Mouse (Mus musculus): Measurements from ENCODE around the gene Lrch4.
"Not testable (repeated sequence)": the region's sequence is repeated elsewhere in the genome, so short reads cannot be mapped to it uniquely, and the experiment has no call there.

The Lrch4 gene

DNA sequence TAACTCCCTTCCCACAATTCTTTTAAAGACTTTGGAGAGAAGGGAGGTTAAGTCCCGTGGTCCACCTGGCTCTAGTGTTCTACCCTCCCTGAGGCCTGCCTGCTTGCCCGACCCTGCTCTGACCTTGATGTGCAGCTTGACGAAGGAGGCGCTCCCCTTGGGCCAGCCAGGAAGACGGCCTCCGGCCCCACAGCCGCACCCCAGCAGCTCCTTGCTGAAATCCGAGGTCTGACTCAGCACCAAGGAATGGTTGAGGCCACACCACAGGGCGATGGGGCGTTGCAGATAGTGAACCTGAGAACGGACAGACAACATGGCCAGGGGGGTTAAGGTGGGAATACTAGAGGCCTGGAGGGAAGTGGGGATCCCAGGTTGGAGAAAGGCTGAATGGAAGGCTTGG is 15.4 kb upstream of the Lrch4 start, which contains the start of gene Pcolce:
Gene Pcolce, minus strand, starts transcription at position 235 of the 400 bp plus-strand sequence.
- peak; percentile 70 to 81 for DNase-seq

DNA sequence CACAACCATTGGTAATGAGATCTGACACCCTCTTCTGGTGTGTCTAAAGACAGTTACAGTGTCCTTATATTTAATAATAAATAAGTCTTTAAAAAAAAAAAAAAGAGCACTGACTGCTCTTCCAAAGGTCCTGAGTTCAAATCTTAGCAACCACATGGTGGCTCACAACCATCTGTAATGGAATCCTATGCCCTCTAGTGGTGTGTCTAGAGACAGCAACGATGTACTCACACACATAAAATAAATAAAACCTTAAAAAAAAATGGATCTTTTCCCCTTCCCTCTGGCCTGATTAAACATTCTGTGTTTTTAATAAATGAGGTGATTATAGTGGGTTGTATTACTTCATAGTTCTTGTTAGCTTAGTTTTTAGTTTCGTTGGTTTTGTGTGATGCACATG is 14.0 kb upstream of the Lrch4 start:
- DNase-seq = not testable (repeated sequence)

GRCm38 (mm10) chr5:137615347-137615746 is 13.6 kb upstream of the Lrch4 start:
- DNase-seq = no peak

- no peak for DNase-seq
These were observed 4.9 kb upstream of the Lrch4 start for GRCm38 (mm10) chr5:137623937-137624530.

DNA sequence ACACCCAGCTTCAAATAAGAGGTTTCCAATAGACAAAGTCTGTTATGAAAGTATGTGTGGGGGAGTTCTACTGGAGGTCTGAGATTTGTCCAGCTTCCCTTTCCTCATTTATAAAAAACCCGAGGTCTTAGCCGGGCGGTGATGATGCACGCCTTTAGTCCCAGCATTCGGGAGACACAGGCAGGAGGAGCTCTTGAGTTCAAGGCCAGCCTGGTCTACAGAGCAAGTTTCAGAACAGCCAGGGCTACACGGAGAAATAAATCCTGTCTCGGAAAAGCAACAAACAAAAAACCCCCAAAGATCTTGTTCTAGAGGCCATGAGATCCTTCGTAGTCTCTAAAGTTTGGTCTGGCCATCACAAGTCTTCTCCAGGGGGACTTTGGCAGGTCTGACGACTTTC is 930 bp upstream of the Lrch4 start:
- peak; percentile 59 for DNase-seq

GRCm38 (mm10) chr5:137629306-137629721 is 393 bp downstream of the Lrch4 start:
- peak; percentile 79 to 81 for DNase-seq

DNA sequence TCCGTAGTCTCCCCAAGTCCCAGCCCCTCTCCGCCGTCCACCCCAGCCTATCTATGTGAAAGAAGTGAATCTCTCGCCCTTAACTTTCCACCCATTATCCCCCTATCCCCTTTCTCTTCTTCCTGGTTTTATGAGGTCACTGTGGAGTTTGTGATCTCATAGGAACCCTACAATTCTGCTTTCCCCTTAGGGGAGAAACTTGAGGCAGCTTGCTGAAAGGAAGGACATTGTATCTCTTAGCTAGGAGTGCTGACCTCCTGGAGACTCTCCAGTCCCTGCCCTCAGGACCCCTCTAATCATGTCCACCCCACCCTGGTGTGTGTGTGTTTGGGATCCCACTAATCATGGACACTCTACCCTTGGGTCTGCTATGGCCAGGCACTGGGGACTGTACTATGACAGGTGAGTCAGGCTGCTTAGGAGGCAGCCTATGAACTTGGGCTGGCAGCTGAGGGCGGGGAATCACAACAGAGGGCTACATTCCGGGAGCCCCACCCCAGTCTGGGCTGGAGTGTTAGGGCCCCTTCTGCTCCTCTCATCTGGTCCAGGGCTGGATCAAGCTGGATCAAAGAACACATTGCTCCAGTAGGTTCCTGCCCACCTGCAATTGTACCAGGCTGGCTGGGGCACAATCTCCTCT is 1.1 kb downstream of the Lrch4 start:
- DNase-seq = peak; percentile 72 to 83

GRCm38 (mm10) chr5:137630602-137631001 is 1.7 kb downstream of the Lrch4 start:
- DNase-seq = peak; percentile 67 to 73

GRCm38 (mm10) chr5:137631171-137631570 is 2.2 kb downstream of the Lrch4 start:
- peak; percentile 67 to 76 for DNase-seq

- no peak for DNase-seq
These were observed 2.7 kb downstream of the Lrch4 start for GRCm38 (mm10) chr5:137631591-137631990.

GRCm38 (mm10) chr5:137633397-137634084 is 4.6 kb downstream of the Lrch4 start:
- DNase-seq = peak; percentile 80 to 89

- peak; percentile 41 to 59 for DNase-seq
These were observed 10.6 kb downstream of the Lrch4 start for GRCm38 (mm10) chr5:137639472-137639871.

- peak in 1 of 2 experiments; percentile 29 for DNase-seq
These were observed 12.1 kb downstream of the Lrch4 start, which contains the start of gene Sap25 for GRCm38 (mm10) chr5:137641054-137641453. Gene Sap25 (plus strand): TSS chr5:137641334.

DNA sequence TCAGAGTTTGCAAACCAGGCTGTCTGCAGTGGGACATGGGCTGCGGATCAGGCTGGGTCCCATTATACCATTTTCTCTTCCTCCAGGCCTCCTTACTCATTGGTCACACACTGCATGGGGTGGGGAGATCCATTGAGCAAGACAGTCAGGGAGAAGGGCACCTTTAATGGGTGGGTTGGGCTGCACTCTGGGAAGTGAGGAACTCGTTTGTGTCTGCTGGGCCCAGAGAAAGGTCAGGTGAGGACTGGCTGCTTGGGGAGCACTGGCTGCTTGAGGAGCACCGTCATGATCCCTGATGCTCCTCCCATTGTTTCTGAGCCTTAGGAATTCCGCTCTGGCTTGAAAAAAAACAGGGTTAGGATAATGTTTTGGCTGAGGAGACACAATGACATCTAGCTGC is 14.0 kb downstream of the Lrch4 start:
- no peak for DNase-seq

- DNase-seq = no peak
These were observed 15.6 kb downstream of the Lrch4 start for GRCm38 (mm10) chr5:137644484-137644883.

DNA sequence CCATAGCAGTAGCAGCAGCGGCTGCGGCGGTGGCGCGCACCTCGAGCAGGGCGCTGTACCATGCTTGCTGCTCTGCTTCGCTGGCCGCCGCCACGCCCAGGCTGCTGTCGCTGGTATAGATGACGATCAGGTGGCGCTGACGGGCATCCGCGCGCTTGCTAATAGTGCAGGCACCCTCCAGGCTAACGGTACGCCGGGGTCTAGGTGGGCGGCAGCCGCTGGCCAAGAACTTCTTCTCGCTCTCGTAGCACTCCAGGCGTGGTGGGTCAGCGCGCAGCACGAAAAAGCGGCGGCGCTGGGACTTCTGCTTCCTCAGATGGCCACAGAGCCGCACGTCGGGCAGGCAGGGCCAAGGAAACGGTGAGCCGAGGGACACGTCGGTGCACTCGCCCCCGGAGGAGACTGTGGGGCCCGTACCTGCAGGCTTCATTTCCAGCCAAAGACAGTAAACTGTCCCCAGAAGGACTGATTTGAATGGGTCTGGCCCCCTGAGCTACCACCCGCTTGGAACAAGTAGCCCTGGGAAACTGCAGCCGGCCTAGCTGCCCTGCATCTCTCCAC is 16.2 kb downstream of the Lrch4 start:
- DNase-seq = peak; percentile 41 to 43

GRCm38 (mm10) chr5:137645652-137646091 is 16.8 kb downstream of the Lrch4 start, which contains the start of gene Irs3:
Gene Irs3 (minus strand): TSS chr5:137645714.
- DNase-seq = peak; percentile 62 to 65

- DNase-seq = no peak
These were observed 19.1 kb downstream of the Lrch4 start for GRCm38 (mm10) chr5:137647827-137648601.

- DNase-seq = no peak
These were observed 20.3 kb downstream of the Lrch4 start for GRCm38 (mm10) chr5:137649251-137649650.

DNA sequence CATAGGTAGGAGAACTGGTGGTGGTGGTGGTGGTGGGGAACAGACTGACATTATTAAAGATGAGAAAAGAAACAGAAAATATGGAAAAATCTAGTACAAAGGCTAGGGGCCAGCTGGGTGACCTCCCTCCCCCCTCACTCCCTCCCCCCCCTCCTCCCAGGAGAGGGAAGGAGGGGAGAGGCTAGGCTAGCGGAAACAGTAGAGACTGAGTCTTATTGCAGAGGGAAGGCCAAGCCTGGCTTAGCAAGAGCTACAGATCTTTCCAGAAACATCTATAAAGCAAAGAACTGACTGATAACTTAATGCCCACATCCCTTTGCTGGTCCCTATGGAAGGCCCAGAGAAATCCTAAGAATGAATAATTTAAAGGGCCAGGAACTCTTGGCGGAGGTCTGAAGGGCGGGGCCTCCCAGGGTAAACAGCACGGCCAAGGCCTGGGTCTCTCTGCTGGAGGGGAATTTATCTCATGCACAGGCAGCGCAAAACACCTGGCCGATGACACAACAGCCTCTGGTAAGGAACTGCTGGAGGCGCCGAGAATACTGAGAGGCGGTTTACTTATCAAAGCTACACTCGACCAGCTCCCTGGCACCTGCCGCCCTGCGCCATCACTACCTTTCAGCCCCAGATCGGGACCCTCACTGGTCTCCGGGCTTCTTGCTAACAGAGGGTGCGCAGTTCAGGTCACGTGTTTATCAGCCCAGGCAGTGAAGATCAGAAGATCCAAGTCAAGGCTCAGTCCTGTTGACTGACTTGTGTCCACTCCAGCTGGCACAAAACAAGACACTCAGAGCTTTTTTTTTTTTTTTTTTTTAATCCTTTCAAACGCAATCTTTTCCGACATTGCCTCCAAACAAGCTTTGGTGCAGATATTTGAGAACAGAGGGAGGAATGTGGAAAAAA is 21.0 kb downstream of the Lrch4 start:
- DNase-seq = no peak

DNA sequence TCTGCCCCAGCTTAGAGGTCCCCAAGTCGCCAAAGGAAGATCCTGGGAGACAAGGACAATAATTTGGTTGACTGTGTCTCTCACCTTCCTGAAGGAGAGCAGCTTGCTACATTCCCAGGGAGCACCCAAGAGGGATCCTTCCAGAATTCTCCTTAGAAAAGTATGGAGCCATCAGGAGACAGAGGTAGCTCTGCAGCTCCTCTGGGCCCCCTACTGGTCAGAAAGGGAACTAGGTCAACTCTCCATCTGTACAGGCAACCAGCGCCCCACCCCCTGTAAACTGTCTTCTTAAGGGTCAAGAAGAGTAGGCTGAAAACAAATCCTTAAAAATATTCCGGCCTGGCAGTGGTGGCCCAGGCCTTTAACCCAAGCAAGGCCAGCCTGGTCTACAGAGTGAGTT is 23.6 kb downstream of the Lrch4 start:
- peak; percentile 72 to 80 for DNase-seq

Measured in lung, adult 18-20 months (tissue).